Mouse (Mus musculus): Measurements from ENCODE around the gene Clstn3. TPM values are rescaled to one million over a fixed set of nuclear protein-coding genes. Genes with fewer than 3 reads are reported as not detected.
"Not testable (repeated sequence)": the region's sequence is repeated elsewhere in the genome, so short reads cannot be mapped to it uniquely, and the experiment has no call there.

Gene Clstn3
- total RNA-seq (2021), result 1 to 10 TPM in 1 of 2 experiments, under 1 TPM in 1; 0.24 to 1.5 TPM
- long read RNA-seq, experiment 1, result 0 reads
- long read RNA-seq, experiment 2, partial matches to known transcripts, result 0 of 1 reads
- long read RNA-seq, experiment 2, other reads (novel, unspliced or antisense), result 0 of 1 reads

- intact Hi-C loops (cut with DNase I), result no loop called here
These were observed at the start of gene Clstn3 for GRCm38 (mm10) chr6:124464305-124465271. Gene Clstn3 (minus strand): TSS chr6:124464794.

GRCm38 (mm10) chr6:124512355-124512836 is 47.8 kb upstream of the Clstn3 start, which contains the start of gene C1ra:
Gene C1ra (plus strand): TSS chr6:124512405.
- peak; percentile 57 to 73 for DNase-seq
- intact Hi-C loops (cut with DNase I), result loop anchor here (5.0 kb wide), 1 partner anchor 245 kb away; the partner anchor contains the start of genes Atn1 and Gm45234

More at GRCm38 (mm10) chr6:124464305-124465271, at the start of gene Clstn3:
- peak; percentile 54 to 68 for DNase-seq

- intact Hi-C loops (cut with DNase I), result loop anchor here (5.0 kb wide), 1 partner anchor 245 kb away; the partner anchor contains the start of genes Atn1 and Gm45234
- no peak for DNase-seq
These were observed 47.3 kb upstream of the Clstn3 start for GRCm38 (mm10) chr6:124511936-124512335.

- DNase-seq; intact Hi-C loops (cut with DNase I): not testable (repeated sequence)
These were observed 44.6 kb upstream of the Clstn3 start for GRCm38 (mm10) chr6:124509192-124509591.

GRCm38 (mm10) chr6:124508292-124508691 is 43.7 kb upstream of the Clstn3 start:
- intact Hi-C loops (cut with DNase I), result no loop called here

GRCm38 (mm10) chr6:124506991-124507390 is 42.4 kb upstream of the Clstn3 start:
- intact Hi-C loops (cut with DNase I), result no loop called here
- no peak for DNase-seq

More at GRCm38 (mm10) chr6:124508292-124508691, 43.7 kb upstream of the Clstn3 start:
- DNase-seq, result no peak

GRCm38 (mm10) chr6:124505028-124505427 is 40.4 kb upstream of the Clstn3 start:
- peak; percentile 9 to 12 for DNase-seq
- intact Hi-C loops (cut with DNase I), result no loop called here

- intact Hi-C loops (cut with DNase I), result no loop called here
- no peak for DNase-seq
These were observed 37.4 kb upstream of the Clstn3 start for GRCm38 (mm10) chr6:124502021-124502420.

GRCm38 (mm10) chr6:124501473-124501872 is 36.9 kb upstream of the Clstn3 start:
- intact Hi-C loops (cut with DNase I), result no loop called here
- peak in 1 of 2 experiments; percentile 13 for DNase-seq

GRCm38 (mm10) chr6:124499914-124500566 is 35.4 kb upstream of the Clstn3 start:
- no peak for DNase-seq
- intact Hi-C loops (cut with DNase I), result no loop called here

GRCm38 (mm10) chr6:124496054-124496453 is 31.5 kb upstream of the Clstn3 start:
- intact Hi-C loops (cut with DNase I), result no loop called here
- no peak for DNase-seq

GRCm38 (mm10) chr6:124493886-124494285 is 29.3 kb upstream of the Clstn3 start:
- intact Hi-C loops (cut with DNase I), result loop anchor here (5.0 kb wide), 1 partner anchor 48 kb away; the partner anchor contains the start of gene C1s1
- peak; percentile 14 to 30 for DNase-seq

GRCm38 (mm10) chr6:124492842-124493561 is 28.4 kb upstream of the Clstn3 start, which contains the start of gene C1rl:
Gene C1rl (plus strand): TSS chr6:124493113.
- peak; percentile 82 to 87 for DNase-seq
- intact Hi-C loops (cut with DNase I), result loop anchor here (5.0 kb wide), 1 partner anchor 49 kb away; the partner anchor contains the start of gene C1s1

GRCm38 (mm10) chr6:124491427-124491826 is 26.8 kb upstream of the Clstn3 start:
- no peak for DNase-seq
- intact Hi-C loops (cut with DNase I), result loop anchor here (5.0 kb wide), 1 partner anchor 51 kb away; the partner anchor contains the start of gene C1s1

- intact Hi-C loops (cut with DNase I), result loop anchor here (10.0 kb wide), 1 partner anchor 276 kb away; the partner anchor contains the start of gene Eno2
- DNase-seq, result no peak
These were observed 24.4 kb upstream of the Clstn3 start for GRCm38 (mm10) chr6:124488952-124489351.

- intact Hi-C loops (cut with DNase I), result loop anchor here (10.0 kb wide), 1 partner anchor 277 kb away; the partner anchor contains the start of gene Eno2
- no peak for DNase-seq
These were observed 22.9 kb upstream of the Clstn3 start for GRCm38 (mm10) chr6:124487509-124487908.

- intact Hi-C loops (cut with DNase I), result loop anchor here (10.0 kb wide), 1 partner anchor 279 kb away; the partner anchor contains the start of gene Eno2
These were observed 21.0 kb upstream of the Clstn3 start for GRCm38 (mm10) chr6:124485414-124486144.

GRCm38 (mm10) chr6:124484851-124485250 is 20.3 kb upstream of the Clstn3 start:
- DNase-seq, result no peak
- intact Hi-C loops (cut with DNase I), result loop anchor here (10.0 kb wide), 1 partner anchor 280 kb away; the partner anchor contains the start of gene Eno2

More at GRCm38 (mm10) chr6:124485414-124486144, 21.0 kb upstream of the Clstn3 start:
- DNase-seq, result no peak
